Mouse (Mus musculus): Measurements from ENCODE around the gene Cryl1.
A peak's percentile ranks its signal among the peaks of the same experiment; 100 is the strongest.

DNA sequence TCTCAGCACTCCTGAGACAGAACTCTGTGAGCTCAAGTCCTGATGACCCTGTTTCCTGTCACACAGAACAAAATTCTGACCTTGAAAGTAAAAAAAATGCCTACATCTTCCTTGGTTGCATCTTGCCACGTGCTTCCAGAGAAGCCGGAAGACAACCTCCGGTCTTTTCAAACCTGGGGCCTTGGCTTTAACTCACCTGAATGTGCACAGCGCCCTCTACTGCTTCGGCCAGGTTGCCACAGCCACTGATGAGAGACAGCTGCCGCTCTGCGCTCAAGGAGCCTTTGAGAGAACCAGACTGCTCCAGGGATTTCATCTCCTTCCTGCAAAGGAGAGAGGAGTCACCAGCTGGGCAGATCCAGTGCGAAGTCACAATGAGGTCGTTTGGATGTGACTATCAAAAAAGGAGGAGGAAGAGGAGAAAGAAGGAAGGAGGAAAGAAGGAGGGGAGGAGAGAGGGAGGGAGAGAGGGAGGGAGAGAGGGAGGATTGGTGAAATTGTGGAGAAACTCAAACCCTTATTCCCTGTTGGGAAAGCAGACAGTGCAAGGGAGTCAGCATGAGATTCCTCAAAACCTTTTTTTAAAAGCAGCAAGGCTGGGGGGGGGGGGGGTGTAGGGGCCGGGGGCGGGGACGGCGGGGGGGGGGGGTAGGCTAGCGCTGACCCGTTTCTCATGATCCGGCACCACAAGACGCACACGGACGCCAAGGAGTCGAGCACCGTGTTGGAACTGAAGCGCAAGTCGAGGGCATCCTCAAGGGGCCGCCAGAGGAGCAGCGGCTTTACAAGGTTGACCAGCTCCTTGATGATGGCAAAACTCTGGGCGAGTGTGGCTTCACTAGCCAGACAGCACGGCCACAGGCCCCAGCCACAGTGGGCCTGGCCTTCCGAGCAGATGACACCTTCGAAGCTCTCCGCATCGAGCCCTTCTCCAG is 35.3 kb downstream of the Cryl1 start:
- TF ChIP-seq CTCF (IDR thresholded peaks at IDR 0.05; ENCODE audit: extremely low read depth, insufficient read length, insufficient replicate concordance, low read depth, low read length) (peak; percentile 75; the same call in 1 of the 2 replicates), POLR2A (IDR thresholded peaks at IDR 0.05; ENCODE audit: low read depth, low read length) (no peak)

Measured in small intestine, adult 2 months (tissue).